Mouse (Mus musculus) embryonic facial prominence, embryonic 15.5 days (tissue): ENCODE measurements around the gene Ppp1r37. TPM values are rescaled to one million over a fixed set of nuclear protein-coding genes. Genes with fewer than 3 reads are reported as not detected.
"Not testable (repeated sequence)": the region's sequence is repeated elsewhere in the genome, so short reads cannot be mapped to it uniquely, and the experiment has no call there.

Source experiments
- ATAC-seq: fragments of 200-750 bp; cut with Nextera tagmentation; 2 replicates; pipeline ENCODE4 v1.8.0; 2017; ENCODE audit warnings: low read depth, moderate TSS enrichment; ENCODE audit not compliant: insufficient number of reproducible peaks, low FRiP score, low TSS enrichment
- H3K27ac ChIP-seq: fragments of 300-500 bp; sonication (generic); replicated peaks from 2 replicates; pipeline ENCODE4 v1.5.1; 2015; ENCODE audit warnings: mild to moderate bottlenecking, inconsistent platforms
- H3K27me3 ChIP-seq: fragments of 300-500 bp; sonication (generic); 2 replicates; pipeline ENCODE4 v1.6.1; 2015; ENCODE audit warnings: inconsistent platforms
- H3K36me3 ChIP-seq: fragments of 300-500 bp; sonication (generic); 2 replicates; pipeline ENCODE4 v1.6.1; 2015; ENCODE audit warnings: mild to moderate bottlenecking, inconsistent platforms
- H3K4me1 ChIP-seq: fragments of 300-500 bp; sonication (generic); 2 replicates; pipeline ENCODE4 v1.6.1; 2015; ENCODE audit warnings: inconsistent platforms
- H3K4me2 ChIP-seq: fragments of 300-500 bp; sonication (generic); replicated peaks from 2 replicates; pipeline ENCODE4 v1.6.1; 2015; ENCODE audit warnings: mild to moderate bottlenecking, inconsistent platforms
- H3K4me3 ChIP-seq: fragments of 300-500 bp; sonication (generic); replicated peaks from 2 replicates; pipeline ENCODE4 v1.5.1; 2015; ENCODE audit warnings: mild to moderate bottlenecking, inconsistent platforms
- H3K9ac ChIP-seq: fragments of 300-500 bp; sonication (generic); 2 replicates; pipeline ENCODE4 v1.6.1; 2015; ENCODE audit warnings: inconsistent platforms
- H3K9me3 ChIP-seq: fragments of 300-500 bp; sonication (generic); replicated peaks from 2 replicates; pipeline ENCODE4 v1.6.1; 2016; ENCODE audit warnings: inconsistent platforms
- WGBS: fragments of 180-500 bp; shearing (Covaris S2); methylation state at CpG from one replicate; pipeline ENCODE4 v1.1.7; 2015; 5-methylcytosine and 5-hydroxymethylcytosine counted together
- polyA plus RNA-seq: library from polyadenylated mRNA; unstranded; fragments of >200 nt; fragmentation: Nextera tagmentation; extraction: Ambion mirVana; gene quantifications from 2 replicates; pipeline ENCODE4 v1.2.1, GENCODE M21; 2015

Ppp1r37 gene
- 31.4 and 36.0 TPM in 2 replicates for polyA plus RNA-seq

DNA sequence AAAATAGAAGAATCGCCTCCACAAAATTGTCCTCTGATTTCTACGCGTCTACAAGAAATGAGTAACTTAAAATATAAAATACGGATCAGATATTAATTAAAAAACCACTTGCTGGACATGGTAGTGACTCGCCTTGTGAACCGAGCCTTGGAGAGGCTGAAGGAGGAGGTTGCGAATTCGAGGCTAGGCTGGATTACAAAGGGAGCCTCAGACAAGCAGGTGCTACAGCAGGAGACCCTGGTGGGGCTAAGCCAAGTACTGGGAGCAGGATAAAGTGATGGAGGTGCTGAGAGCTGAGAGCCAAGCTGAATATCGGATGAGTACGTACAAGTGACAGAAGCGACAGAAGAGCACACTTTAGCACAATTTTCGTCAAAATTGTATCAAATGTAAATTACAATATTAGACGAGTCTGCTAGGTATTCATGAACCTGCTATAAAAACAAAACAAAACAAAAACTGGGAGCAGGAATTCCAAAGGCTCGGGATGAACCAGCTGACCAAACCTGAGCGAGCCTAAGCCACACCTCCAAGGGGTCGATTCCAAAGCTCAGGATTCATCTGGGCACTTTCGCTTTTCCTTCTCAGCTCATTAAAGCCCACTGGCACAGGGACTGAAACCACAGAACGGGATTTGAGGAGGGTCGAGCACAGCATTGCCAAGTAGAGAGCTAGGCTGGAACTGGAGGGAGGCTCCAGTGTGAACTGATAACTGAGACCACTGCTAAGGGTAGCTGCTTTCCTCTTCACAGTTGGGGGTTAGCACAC is at the start of gene Ppp1r37:
Ppp1r37 (minus strand) TSS at position 434 of the 768 bp plus-strand sequence.
- Histone ChIP-seq H3K4me2 (peak within 1 kb of the TSS; percentile 90), H3K36me3 (peaks cover 25% of the 10 kb centered on the region), H3K9ac (peak within 1 kb of the TSS; percentile 99), H3K4me3 (peak within 1 kb of the TSS; percentile 99), H3K27me3 (no peaks in the 10 kb centered on the region), H3K4me1 (peaks cover 49% of the 10 kb centered on the region), H3K27ac (peak within 1 kb of the TSS; percentile 95), H3K9me3 (no peaks in the 10 kb centered on the region)
- WGBS: 2% methylated on average over 19 of the region's 19 CpGs
- no peak for ATAC-seq

DNA sequence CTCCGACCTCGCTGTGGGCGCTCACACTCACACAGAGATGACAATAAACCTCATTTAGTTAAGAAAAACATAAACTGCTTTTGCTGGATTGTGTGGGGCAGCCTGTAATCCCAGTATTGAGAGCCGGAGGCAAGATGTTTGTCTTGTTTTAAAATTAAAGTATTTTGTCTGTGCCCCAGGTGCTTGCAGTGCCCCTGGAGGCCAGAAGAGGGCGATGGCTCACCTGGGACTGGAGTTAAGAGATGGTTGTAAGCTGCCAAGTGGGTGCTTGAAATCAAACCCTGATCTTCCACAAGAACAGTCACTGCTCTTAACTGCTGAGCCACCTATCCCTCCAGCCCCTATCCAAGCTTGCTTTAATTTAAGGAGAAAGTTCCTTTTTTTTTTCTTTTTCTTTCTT is 48.1 kb upstream of the Ppp1r37 start:
- 77% methylated on average over 5 of the region's 5 CpGs for WGBS
- peaks cover 44% of the 10 kb centered on the region for H3K36me3 ChIP-seq
- no peak for ATAC-seq
- H3K27ac ChIP-seq: no peak overlapping the region
- H3K4me2 ChIP-seq: no peak overlapping the region
- H3K4me3 ChIP-seq: no peak overlapping the region
- H3K4me1 ChIP-seq: no peaks in the 10 kb centered on the region
- H3K9ac ChIP-seq: no peak overlapping the region
- H3K9me3 ChIP-seq: no peaks in the 10 kb centered on the region
- H3K27me3 ChIP-seq: no peaks in the 10 kb centered on the region

DNA sequence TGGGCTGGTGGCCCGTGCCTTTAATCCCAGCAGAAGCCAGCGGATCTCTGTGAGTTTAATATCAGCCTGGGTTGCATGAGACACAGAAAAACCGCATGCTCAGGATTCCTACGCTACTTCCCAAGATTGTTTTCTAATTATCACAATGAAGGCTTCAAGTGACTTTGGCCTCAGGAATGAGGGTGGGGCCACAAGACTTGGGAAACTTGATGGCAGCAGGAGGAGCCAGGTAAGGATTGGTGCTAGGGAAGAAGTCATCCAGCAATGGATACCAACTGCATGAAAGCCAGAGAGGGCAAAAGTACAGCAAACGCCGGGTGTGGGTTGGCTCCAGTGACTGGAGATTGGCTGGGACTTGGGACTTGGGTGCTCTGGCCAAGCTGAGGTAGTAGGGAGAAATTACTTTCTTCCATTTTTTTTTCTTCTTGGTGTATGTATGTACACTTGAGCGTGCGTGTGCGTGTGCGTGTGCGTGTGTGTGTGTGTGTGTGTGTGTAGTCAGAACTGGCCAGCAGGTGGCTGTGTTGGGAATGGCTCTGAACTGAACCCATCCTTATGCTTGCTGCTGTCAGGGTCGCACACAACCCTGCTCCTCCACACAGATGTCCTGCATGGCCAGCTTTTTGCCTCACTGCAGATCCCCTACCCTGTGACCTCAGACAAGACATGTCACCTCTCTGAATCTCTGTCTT is 46.9 kb upstream of the Ppp1r37 start:
- H3K27ac ChIP-seq: no peak overlapping the region
- H3K36me3 ChIP-seq: peaks cover 39% of the 10 kb centered on the region
- H3K9ac ChIP-seq: no peak overlapping the region
- no peaks in the 10 kb centered on the region for H3K4me1 ChIP-seq
- no peaks in the 10 kb centered on the region for H3K27me3 ChIP-seq
- ATAC-seq: no peak
- H3K4me2 ChIP-seq: no peak overlapping the region
- H3K4me3 ChIP-seq: no peak overlapping the region
- H3K9me3 ChIP-seq: no peaks in the 10 kb centered on the region
- 87% methylated on average over 12 of the region's 12 CpGs for WGBS

DNA sequence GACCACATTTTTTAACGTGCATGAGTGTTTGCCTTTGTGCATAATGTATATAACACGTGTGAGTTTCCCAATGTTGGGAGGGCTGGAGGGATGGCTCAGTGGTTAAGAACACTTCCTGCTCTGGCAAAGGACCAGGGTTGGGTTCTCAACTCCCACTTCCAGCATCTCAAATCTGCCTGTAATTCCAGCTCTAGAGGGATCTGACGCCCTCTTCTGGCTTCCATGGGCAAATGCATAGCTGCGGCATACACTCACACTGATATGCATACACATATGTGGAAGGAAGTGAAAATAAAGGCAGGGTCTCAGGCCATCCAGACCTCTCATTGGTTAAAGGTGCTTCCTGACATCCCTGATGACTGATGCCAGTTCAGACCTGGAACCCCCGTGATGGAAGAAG is 44.4 kb upstream of the Ppp1r37 start:
- peaks cover 16% of the 10 kb centered on the region for H3K4me1 ChIP-seq
- no peak overlapping the region for H3K27ac ChIP-seq
- H3K4me2 ChIP-seq: no peak overlapping the region
- H3K9ac ChIP-seq: no peak overlapping the region
- H3K4me3 ChIP-seq: no peak overlapping the region
- WGBS: 78% methylated on average over 5 of the region's 5 CpGs
- peaks cover 28% of the 10 kb centered on the region for H3K36me3 ChIP-seq
- no peaks in the 10 kb centered on the region for H3K9me3 ChIP-seq
- ATAC-seq: no peak
- no peaks in the 10 kb centered on the region for H3K27me3 ChIP-seq

DNA sequence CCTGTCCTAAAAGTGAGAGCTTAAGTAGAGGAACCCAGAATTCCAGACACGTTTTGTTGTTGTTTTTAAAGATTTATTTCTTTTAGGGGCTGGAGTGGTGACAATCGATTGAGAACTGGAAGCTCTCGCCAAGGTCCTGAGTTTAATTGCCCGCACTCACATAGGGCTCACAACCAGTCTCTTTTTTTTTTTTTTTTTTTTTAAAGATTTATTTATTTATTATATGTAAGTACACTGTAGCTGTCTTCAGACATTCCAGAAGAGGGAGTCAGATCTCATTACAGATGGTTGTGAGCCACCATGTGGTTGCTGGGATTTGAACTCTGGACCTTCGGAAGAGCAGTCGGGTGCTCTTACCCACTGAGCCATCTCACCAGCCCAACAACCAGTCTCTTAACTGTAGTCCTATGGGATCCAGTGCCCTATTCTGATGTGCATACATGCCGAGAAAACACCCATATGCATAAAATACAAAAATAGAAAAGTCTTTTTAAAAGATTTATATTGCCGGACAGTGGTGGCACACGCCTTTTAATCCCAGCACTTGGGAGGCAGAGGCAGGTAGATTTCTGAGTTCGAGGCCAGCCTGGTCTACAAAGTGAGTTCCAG is 41.8 kb upstream of the Ppp1r37 start:
- peaks cover 29% of the 10 kb centered on the region for H3K36me3 ChIP-seq
- H3K4me2 ChIP-seq: peak overlapping the region; percentile 81
- H3K9me3 ChIP-seq, ATAC-seq, H3K27me3 ChIP-seq: not testable (repeated sequence)
- H3K9ac ChIP-seq: peak overlapping the region; percentile 99; the same call in 1 of the 2 replicates
- peak overlapping the region; percentile 100 for H3K4me3 ChIP-seq
- 58% methylated on average over 10 of the region's 10 CpGs for WGBS
- H3K4me1 ChIP-seq: peaks cover 33% of the 10 kb centered on the region
- peak overlapping the region; percentile 65; the same call in 1 of the 2 replicates for H3K27ac ChIP-seq

DNA sequence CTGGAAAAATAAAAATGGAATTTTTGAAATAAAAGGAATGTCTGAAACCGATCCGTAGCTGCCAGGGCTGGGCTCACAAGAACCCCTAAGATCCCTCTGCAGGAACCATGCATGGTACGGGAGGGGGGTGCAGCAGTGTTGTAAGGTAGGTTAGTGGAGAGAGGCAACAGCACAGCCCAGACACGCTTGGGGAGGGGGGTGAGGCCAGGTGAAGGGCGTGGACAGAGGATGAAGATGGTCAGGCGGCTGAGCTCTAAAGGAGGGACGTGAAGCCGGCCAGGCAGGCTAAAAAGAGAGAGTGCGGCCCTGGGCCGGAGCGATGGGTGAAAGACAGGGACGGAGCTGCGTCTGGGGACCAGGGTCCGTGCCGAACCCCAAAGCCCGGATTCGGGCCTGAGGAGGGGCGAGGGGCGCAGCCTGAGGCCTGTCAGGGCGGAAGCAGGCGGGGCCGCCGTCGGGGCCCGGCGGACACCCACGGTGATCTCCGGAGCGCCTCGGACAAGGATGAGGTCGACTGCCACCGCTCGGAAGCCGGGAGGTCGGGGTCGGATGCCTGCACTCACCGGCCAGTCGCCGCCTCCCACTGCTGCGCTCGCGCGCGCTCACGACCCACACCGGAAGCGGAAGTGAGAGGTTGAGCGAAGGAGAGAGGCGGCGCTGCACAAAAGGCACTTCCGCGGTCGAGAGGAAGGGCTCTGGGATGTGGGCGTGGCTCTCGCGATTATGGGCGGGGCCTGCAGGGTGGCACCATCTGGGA is 41.2 kb upstream of the Ppp1r37 start, which contains the start of gene Clasrp:
Clasrp (minus strand) TSS at position 638 of the 757 bp plus-strand sequence.
- H3K27me3 ChIP-seq: no peaks in the 10 kb centered on the region
- WGBS: under 1% methylated on average over 57 of the region's 57 CpGs
- peak; percentile 89 for ATAC-seq

DNA sequence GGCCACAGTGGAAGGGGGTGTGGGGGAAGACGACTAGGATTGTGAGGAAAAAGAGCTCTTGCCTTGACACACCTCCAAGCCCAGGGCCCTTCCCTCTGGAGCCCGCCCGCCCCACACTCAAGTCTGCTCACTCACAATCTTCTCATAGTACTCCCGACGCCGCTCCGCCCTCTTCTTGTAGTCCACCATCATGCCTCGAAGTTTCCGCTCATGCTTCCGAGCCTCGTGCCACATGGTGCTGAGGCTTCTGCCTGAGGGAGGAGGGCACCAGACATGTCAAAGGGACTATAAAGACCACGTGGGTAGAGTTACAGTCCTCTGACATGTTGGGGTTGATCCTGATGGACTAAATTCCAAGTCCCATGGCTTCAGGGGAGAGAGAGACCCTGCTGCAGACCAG is 40.2 kb upstream of the Ppp1r37 start:
- Histone ChIP-seq H3K27me3 (no peaks in the 10 kb centered on the region), H3K4me2 (peak overlapping the region; percentile 81), H3K36me3 (peaks cover 44% of the 10 kb centered on the region), H3K27ac (no peak overlapping the region), H3K4me3 (peak overlapping the region; percentile 100), H3K4me1 (peaks cover 33% of the 10 kb centered on the region), H3K9ac (peak overlapping the region; percentile 99; the same call in 1 of the 2 replicates), H3K9me3 (no peaks in the 10 kb centered on the region)
- 77% methylated on average over 12 of the region's 12 CpGs for WGBS
- ATAC-seq: no peak

More for the DNA sequence above, 41.2 kb upstream of the Ppp1r37 start, which contains the start of gene Clasrp:
- peaks cover 36% of the 10 kb centered on the region for H3K36me3 ChIP-seq
- peak within 1 kb of the TSS; percentile 65 for H3K27ac ChIP-seq
- peaks cover 33% of the 10 kb centered on the region for H3K4me1 ChIP-seq
- no peaks in the 10 kb centered on the region for H3K9me3 ChIP-seq
- H3K4me2 ChIP-seq: peak within 1 kb of the TSS; percentile 81
- H3K9ac ChIP-seq: peak within 1 kb of the TSS; percentile 99
- H3K4me3 ChIP-seq: peak within 1 kb of the TSS; percentile 100

DNA sequence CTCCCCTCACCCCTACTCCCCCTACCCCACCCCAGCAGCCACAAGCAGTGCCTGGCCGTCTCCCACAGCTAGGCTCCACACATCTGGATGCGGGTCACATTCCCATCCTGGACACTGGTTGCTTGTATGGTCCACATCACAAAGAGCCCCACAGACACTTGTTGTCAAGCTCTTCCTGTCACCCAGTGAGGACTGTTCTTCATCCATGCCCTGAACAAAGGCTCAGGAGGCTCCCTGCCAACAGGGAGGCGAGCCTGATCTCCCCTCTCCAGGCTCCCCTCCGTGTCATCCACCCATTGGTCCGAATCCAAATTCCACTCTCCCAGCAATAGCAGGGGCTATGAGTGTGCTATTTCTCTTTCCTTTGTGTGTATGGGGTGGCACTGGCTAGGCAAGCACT is 37.7 kb upstream of the Ppp1r37 start:
- Histone ChIP-seq H3K36me3 (peaks cover 51% of the 10 kb centered on the region), H3K4me2 (no peak overlapping the region), H3K27me3 (no peaks in the 10 kb centered on the region), H3K27ac (no peak overlapping the region), H3K9ac (no peak overlapping the region), H3K4me1 (peaks cover 33% of the 10 kb centered on the region), H3K9me3 (no peaks in the 10 kb centered on the region), H3K4me3 (no peak overlapping the region)
- WGBS: 54% methylated on average over 5 of the region's 5 CpGs
- no peak for ATAC-seq

DNA sequence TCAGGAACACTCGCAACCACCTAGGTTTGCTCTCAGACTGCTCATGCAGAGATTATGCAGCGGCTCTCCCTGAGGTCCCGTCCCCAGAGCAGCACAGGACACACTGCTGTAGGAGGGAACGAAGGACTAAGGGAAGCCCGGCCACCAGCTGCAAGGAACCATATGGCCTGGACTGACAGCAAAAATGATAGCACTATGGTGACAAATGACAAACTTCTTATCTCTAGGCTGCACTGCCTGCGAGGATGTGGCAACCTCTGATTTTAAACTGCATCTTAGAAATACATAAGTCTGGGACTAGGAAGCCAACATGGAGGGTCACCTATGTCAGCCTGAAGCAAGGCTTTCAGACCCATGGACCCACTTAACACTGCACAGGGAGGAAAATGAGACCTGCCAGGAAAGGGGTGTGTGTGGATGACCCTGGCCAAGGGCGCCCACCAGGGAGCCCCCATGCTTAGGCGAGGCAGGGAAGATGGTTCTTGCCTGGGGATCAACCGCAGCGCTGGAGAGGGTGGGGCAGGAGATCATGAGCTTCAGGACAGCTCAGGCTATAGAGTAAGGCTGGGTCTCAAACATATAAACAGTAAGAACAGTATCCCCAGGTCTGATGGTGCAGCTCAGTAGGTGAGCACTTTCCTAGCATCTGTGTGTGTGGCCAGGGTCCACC is 30.3 kb upstream of the Ppp1r37 start:
- no peak overlapping the region for H3K4me2 ChIP-seq
- H3K9ac ChIP-seq: no peak overlapping the region
- no peaks in the 10 kb centered on the region for H3K4me1 ChIP-seq
- no peak overlapping the region for H3K4me3 ChIP-seq
- no peak overlapping the region for H3K27ac ChIP-seq
- H3K36me3 ChIP-seq: peaks cover 82% of the 10 kb centered on the region
- no peak for ATAC-seq
- no peaks in the 10 kb centered on the region for H3K9me3 ChIP-seq
- no peaks in the 10 kb centered on the region for H3K27me3 ChIP-seq
- WGBS: 88% methylated on average over 10 of the region's 10 CpGs

DNA sequence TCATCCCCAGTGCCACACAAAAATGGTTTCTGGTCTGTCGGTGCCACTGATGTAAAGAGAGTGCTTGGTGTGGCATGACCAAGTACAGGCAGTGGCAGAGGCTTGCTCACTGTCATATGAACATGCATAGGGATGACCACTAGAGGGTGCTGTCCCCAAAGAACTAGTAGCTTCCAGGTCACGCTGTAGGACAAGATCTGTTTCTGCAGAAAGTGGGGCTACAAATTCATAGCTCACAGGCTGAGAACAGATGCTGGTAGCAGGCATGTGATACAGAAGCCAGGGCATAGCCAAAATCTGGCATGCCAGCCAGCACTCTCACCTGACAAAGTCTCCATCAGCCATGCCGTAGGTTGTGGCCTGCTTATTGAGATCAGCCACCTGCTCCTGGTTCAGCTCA is 27.0 kb upstream of the Ppp1r37 start:
- Histone ChIP-seq H3K9ac (no peak overlapping the region), H3K4me2 (no peak overlapping the region), H3K9me3 (no peaks in the 10 kb centered on the region), H3K4me1 (no peaks in the 10 kb centered on the region), H3K36me3 (peaks cover 96% of the 10 kb centered on the region), H3K4me3 (no peak overlapping the region), H3K27ac (no peak overlapping the region), H3K27me3 (no peaks in the 10 kb centered on the region)
- WGBS: 54% methylated on average over 3 of the region's 3 CpGs
- no peak for ATAC-seq
